Mouse (Mus musculus): Measurements from ENCODE around the gene Scamp3. TPM values are rescaled to one million over a fixed set of nuclear protein-coding genes. Genes with fewer than 3 reads are reported as not detected.

Gene Scamp3
- polyA plus RNA-seq (2014; fragmentation: Illumina TruSeq; extraction: RNeasy Lipid Tissue Mini Kit (QIAGEN cat#74804); ENCODE audit: low read depth, low replicate concordance), result 56.1 TPM

GRCm38 (mm10) chr3:89177242-89178106, at the start of gene Scamp3:
TSS of gene Scamp3 (plus strand) at chr3:89177473.

GRCm38 (mm10) chr3:89135958-89136357, 41.3 kb upstream of the Scamp3 start, which contains the start of gene Pklr:
TSS of gene Pklr (plus strand) at chr3:89136142.

GRCm38 (mm10) chr3:89159616-89160344, 17.5 kb upstream of the Scamp3 start, which contains the start of gene Hcn3:
TSS of gene Hcn3 (minus strand) at chr3:89160196.

GRCm38 (mm10) chr3:89164506-89165267, 12.6 kb upstream of the Scamp3 start, which contains the start of gene Clk2:
TSS of gene Clk2 (plus strand) at chr3:89164795.

GRCm38 (mm10) chr3:89183058-89183958, 6.0 kb downstream of the Scamp3 start, which contains the start of gene Fam189b:
TSS of gene Fam189b (plus strand) at chr3:89183143.

GRCm38 (mm10) chr3:89202253-89203141, 25.2 kb downstream of the Scamp3 start, which contains the start of gene Gba:
TSS of gene Gba (plus strand) at chr3:89202928.

GRCm38 (mm10) chr3:89214681-89215411, 37.6 kb downstream of the Scamp3 start, which contains the start of gene Thbs3:
TSS of gene Thbs3 (plus strand) at chr3:89215180.

GRCm38 (mm10) chr3:89226900-89227299, 49.6 kb downstream of the Scamp3 start, which contains the start of gene Mtx1:
TSS of gene Mtx1 (minus strand) at chr3:89227088.

GRCm38 (mm10) chr3:89228836-89229235, 51.6 kb downstream of the Scamp3 start, which contains the start of gene Muc1:
TSS of gene Muc1 (plus strand) at chr3:89229057.

Other genes starting within 250 kb of the Scamp3 start
- gene Ash1l, start 226.9 kb upstream of the Scamp3 start, polyA plus RNA-seq (2014; fragmentation: Illumina TruSeq; extraction: RNeasy Lipid Tissue Mini Kit (QIAGEN cat#74804); ENCODE audit: low read depth, low replicate concordance), result 16.7 TPM
- 66.9 TPM for gene Dap3, start 226.3 kb upstream of the Scamp3 start, polyA plus RNA-seq (2014; fragmentation: Illumina TruSeq; extraction: RNeasy Lipid Tissue Mini Kit (QIAGEN cat#74804); ENCODE audit: low read depth, low replicate concordance)
- 22.7 TPM for gene Rusc1, start 84.2 kb upstream of the Scamp3 start, polyA plus RNA-seq (2014; fragmentation: Illumina TruSeq; extraction: RNeasy Lipid Tissue Mini Kit (QIAGEN cat#74804); ENCODE audit: low read depth, low replicate concordance)
- not detected for gene Gm43738, start 76.4 kb upstream of the Scamp3 start, polyA plus RNA-seq (2014; fragmentation: Illumina TruSeq; extraction: RNeasy Lipid Tissue Mini Kit (QIAGEN cat#74804); ENCODE audit: low read depth, low replicate concordance)
- 175 TPM for gene Fdps, start 75.5 kb upstream of the Scamp3 start, polyA plus RNA-seq (2014; fragmentation: Illumina TruSeq; extraction: RNeasy Lipid Tissue Mini Kit (QIAGEN cat#74804); ENCODE audit: low read depth, low replicate concordance)
- 7.9 TPM for gene Pklr, start 41.3 kb upstream of the Scamp3 start, polyA plus RNA-seq (2014; fragmentation: Illumina TruSeq; extraction: RNeasy Lipid Tissue Mini Kit (QIAGEN cat#74804); ENCODE audit: low read depth, low replicate concordance)
- gene Hcn3, start 17.3 kb upstream of the Scamp3 start, polyA plus RNA-seq (2014; fragmentation: Illumina TruSeq; extraction: RNeasy Lipid Tissue Mini Kit (QIAGEN cat#74804); ENCODE audit: low read depth, low replicate concordance), result 0.24 TPM
- 51.5 TPM for gene Clk2, start 12.7 kb upstream of the Scamp3 start, polyA plus RNA-seq (2014; fragmentation: Illumina TruSeq; extraction: RNeasy Lipid Tissue Mini Kit (QIAGEN cat#74804); ENCODE audit: low read depth, low replicate concordance)
- 5.8 TPM for gene Fam189b, start 5.7 kb downstream of the Scamp3 start, polyA plus RNA-seq (2014; fragmentation: Illumina TruSeq; extraction: RNeasy Lipid Tissue Mini Kit (QIAGEN cat#74804); ENCODE audit: low read depth, low replicate concordance)
- gene Gba, start 25.5 kb downstream of the Scamp3 start, polyA plus RNA-seq (2014; fragmentation: Illumina TruSeq; extraction: RNeasy Lipid Tissue Mini Kit (QIAGEN cat#74804); ENCODE audit: low read depth, low replicate concordance), result 67.8 TPM
- 30.3 TPM for gene Thbs3, start 37.7 kb downstream of the Scamp3 start, polyA plus RNA-seq (2014; fragmentation: Illumina TruSeq; extraction: RNeasy Lipid Tissue Mini Kit (QIAGEN cat#74804); ENCODE audit: low read depth, low replicate concordance)
- 92.5 TPM for gene Mtx1, start 49.6 kb downstream of the Scamp3 start, polyA plus RNA-seq (2014; fragmentation: Illumina TruSeq; extraction: RNeasy Lipid Tissue Mini Kit (QIAGEN cat#74804); ENCODE audit: low read depth, low replicate concordance)
- 1.0 TPM for gene Muc1, start 51.6 kb downstream of the Scamp3 start, polyA plus RNA-seq (2014; fragmentation: Illumina TruSeq; extraction: RNeasy Lipid Tissue Mini Kit (QIAGEN cat#74804); ENCODE audit: low read depth, low replicate concordance)
- 96.9 TPM for gene Krtcap2, start 68.5 kb downstream of the Scamp3 start, polyA plus RNA-seq (2014; fragmentation: Illumina TruSeq; extraction: RNeasy Lipid Tissue Mini Kit (QIAGEN cat#74804); ENCODE audit: low read depth, low replicate concordance)
- 2.9 TPM for gene Trim46, start 68.8 kb downstream of the Scamp3 start, polyA plus RNA-seq (2014; fragmentation: Illumina TruSeq; extraction: RNeasy Lipid Tissue Mini Kit (QIAGEN cat#74804); ENCODE audit: low read depth, low replicate concordance)
- gene Dpm3, start 81.9 kb downstream of the Scamp3 start, polyA plus RNA-seq (2014; fragmentation: Illumina TruSeq; extraction: RNeasy Lipid Tissue Mini Kit (QIAGEN cat#74804); ENCODE audit: low read depth, low replicate concordance), result 152 TPM
- 135 TPM for gene Slc50a1, start 93.1 kb downstream of the Scamp3 start, polyA plus RNA-seq (2014; fragmentation: Illumina TruSeq; extraction: RNeasy Lipid Tissue Mini Kit (QIAGEN cat#74804); ENCODE audit: low read depth, low replicate concordance)
- gene Efna1, start 103.7 kb downstream of the Scamp3 start, polyA plus RNA-seq (2014; fragmentation: Illumina TruSeq; extraction: RNeasy Lipid Tissue Mini Kit (QIAGEN cat#74804); ENCODE audit: low read depth, low replicate concordance), result 26.1 TPM
- gene Efna3, start 145.5 kb downstream of the Scamp3 start, polyA plus RNA-seq (2014; fragmentation: Illumina TruSeq; extraction: RNeasy Lipid Tissue Mini Kit (QIAGEN cat#74804); ENCODE audit: low read depth, low replicate concordance), result 1.3 TPM
- 3.4 TPM for gene Efna4, start 160.6 kb downstream of the Scamp3 start, polyA plus RNA-seq (2014; fragmentation: Illumina TruSeq; extraction: RNeasy Lipid Tissue Mini Kit (QIAGEN cat#74804); ENCODE audit: low read depth, low replicate concordance)
- gene Adam15, start 172.5 kb downstream of the Scamp3 start, polyA plus RNA-seq (2014; fragmentation: Illumina TruSeq; extraction: RNeasy Lipid Tissue Mini Kit (QIAGEN cat#74804); ENCODE audit: low read depth, low replicate concordance), result 145 TPM
- gene Dcst2, start 184.5 kb downstream of the Scamp3 start, polyA plus RNA-seq (2014; fragmentation: Illumina TruSeq; extraction: RNeasy Lipid Tissue Mini Kit (QIAGEN cat#74804); ENCODE audit: low read depth, low replicate concordance), result 2.8 TPM
- gene Dcst1, start 187.8 kb downstream of the Scamp3 start, polyA plus RNA-seq (2014; fragmentation: Illumina TruSeq; extraction: RNeasy Lipid Tissue Mini Kit (QIAGEN cat#74804); ENCODE audit: low read depth, low replicate concordance), result 5.4 TPM
- 52.0 TPM for gene Zbtb7b, start 217.3 kb downstream of the Scamp3 start, polyA plus RNA-seq (2014; fragmentation: Illumina TruSeq; extraction: RNeasy Lipid Tissue Mini Kit (QIAGEN cat#74804); ENCODE audit: low read depth, low replicate concordance)
- 1.8 TPM for gene Lenep, start 225.3 kb downstream of the Scamp3 start, polyA plus RNA-seq (2014; fragmentation: Illumina TruSeq; extraction: RNeasy Lipid Tissue Mini Kit (QIAGEN cat#74804); ENCODE audit: low read depth, low replicate concordance)
- 24.9 TPM for gene Flad1, start 234.4 kb downstream of the Scamp3 start, polyA plus RNA-seq (2014; fragmentation: Illumina TruSeq; extraction: RNeasy Lipid Tissue Mini Kit (QIAGEN cat#74804); ENCODE audit: low read depth, low replicate concordance)
- 34.3 TPM for gene Cks1b, start 240.9 kb downstream of the Scamp3 start, polyA plus RNA-seq (2014; fragmentation: Illumina TruSeq; extraction: RNeasy Lipid Tissue Mini Kit (QIAGEN cat#74804); ENCODE audit: low read depth, low replicate concordance)
- 76.1 TPM for gene Shc1, start 241.0 kb downstream of the Scamp3 start, polyA plus RNA-seq (2014; fragmentation: Illumina TruSeq; extraction: RNeasy Lipid Tissue Mini Kit (QIAGEN cat#74804); ENCODE audit: low read depth, low replicate concordance)